Mouse (Mus musculus): ENCODE results near the gene Kcnc2. TPM values are rescaled to one million over a fixed set of nuclear protein-coding genes. Genes with fewer than 3 reads are reported as not detected.

The Kcnc2 gene
- polyA plus RNA-seq, 1 experiment: 0.48 TPM

DNA sequence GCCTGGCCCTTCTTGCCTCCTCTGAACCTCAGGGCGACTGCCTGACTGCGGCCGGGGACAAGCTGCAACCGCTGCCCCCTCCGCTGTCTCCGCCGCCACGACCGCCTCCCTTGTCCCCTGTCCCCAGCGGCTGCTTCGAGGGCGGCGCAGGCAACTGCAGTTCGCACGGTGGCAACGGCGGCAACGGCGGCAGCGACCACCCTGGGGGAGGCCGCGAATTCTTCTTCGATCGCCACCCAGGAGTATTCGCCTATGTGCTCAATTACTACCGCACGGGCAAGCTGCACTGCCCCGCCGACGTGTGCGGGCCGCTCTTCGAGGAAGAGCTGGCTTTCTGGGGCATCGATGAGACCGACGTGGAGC, 863 bp downstream of the Kcnc2 start:
- H3K27me3 ChIP-seq (ENCODE audit: control insufficient read depth, insufficient read depth, insufficient read length): no peaks in the 10 kb centered on the region
- H3ac ChIP-seq (ENCODE audit: control insufficient read depth, insufficient read length): no peak overlapping the region
- no peaks in the 10 kb centered on the region for H3K36me3 ChIP-seq (ENCODE audit: control insufficient read depth, insufficient read depth)
- TF ChIP-seq REST (IDR thresholded peaks at IDR 0.05; ENCODE audit: insufficient read depth, insufficient read length): no peak
- TF ChIP-seq USF1 (IDR thresholded peaks at IDR 0.05; ENCODE audit: low read depth): no peak
- no peak for TF ChIP-seq MYOD1 (IDR thresholded peaks at IDR 0.05; ENCODE audit: control insufficient read depth in 1 of 3, insufficient read length in 2 of 3, low read depth in 2 of 3)
- TF ChIP-seq E2F4 (IDR thresholded peaks at IDR 0.05; ENCODE audit: insufficient read depth): no peak
- no peak for TF ChIP-seq MYOG (IDR thresholded peaks at IDR 0.05; ENCODE audit: control insufficient read depth in 1 of 3, insufficient read depth in 1 of 3, insufficient read length in 2 of 3, low read depth in 2 of 3)
- no peak for TF ChIP-seq MAX (IDR thresholded peaks at IDR 0.05; ENCODE audit: low read depth)
- TF ChIP-seq TCF3 (IDR thresholded peaks at IDR 0.05; ENCODE audit: insufficient read length, low read depth): no peak
- no peak for TF ChIP-seq CEBPB (IDR thresholded peaks at IDR 0.05; ENCODE audit: insufficient read depth, poor library complexity, severe bottlenecking)
- no peak for TF ChIP-seq TCF12 (IDR thresholded peaks at IDR 0.05; ENCODE audit: insufficient read depth, poor library complexity, severe bottlenecking)
- TF ChIP-seq SRF (IDR thresholded peaks at IDR 0.05; ENCODE audit: control insufficient read depth, insufficient read length, low read depth): no peak
- H3K4me2 ChIP-seq (ENCODE audit: low read depth): no peak overlapping the region
- no peaks in the 10 kb centered on the region for H3K79me2 ChIP-seq (ENCODE audit: control insufficient read depth, insufficient read depth)
- H3K4me3 ChIP-seq: no peak overlapping the region

- H3K27me3 ChIP-seq (ENCODE audit: control insufficient read depth, insufficient read depth, insufficient read length): no peaks in the 10 kb centered on the region
- H3K4me2 ChIP-seq (ENCODE audit: low read depth): no peak overlapping the region
- H3K79me2 ChIP-seq (ENCODE audit: control insufficient read depth, insufficient read depth): no peaks in the 10 kb centered on the region
- no peak overlapping the region for H3K4me3 ChIP-seq
- H3ac ChIP-seq (ENCODE audit: control insufficient read depth, insufficient read length): no peak overlapping the region
- no peaks in the 10 kb centered on the region for H3K36me3 ChIP-seq (ENCODE audit: control insufficient read depth, insufficient read depth)
- TF ChIP-seq USF1 (IDR thresholded peaks at IDR 0.05; ENCODE audit: low read depth): no peak
- no peak for TF ChIP-seq REST (IDR thresholded peaks at IDR 0.05; ENCODE audit: insufficient read depth, insufficient read length)
- no peak for TF ChIP-seq POLR2AphosphoS2 (IDR thresholded peaks at IDR 0.05; ENCODE audit: insufficient read length, low read depth)
- TF ChIP-seq CEBPB (IDR thresholded peaks at IDR 0.05; ENCODE audit: insufficient read depth, poor library complexity, severe bottlenecking): no peak
- TF ChIP-seq MAX (IDR thresholded peaks at IDR 0.05; ENCODE audit: low read depth): no peak
- no peak for TF ChIP-seq MYOG (IDR thresholded peaks at IDR 0.05; ENCODE audit: control insufficient read depth in 1 of 3, insufficient read depth in 1 of 3, insufficient read length in 2 of 3, low read depth in 2 of 3)
- TF ChIP-seq MYOD1 (IDR thresholded peaks at IDR 0.05; ENCODE audit: control insufficient read depth in 1 of 3, insufficient read length in 2 of 3, low read depth in 2 of 3): no peak
- no peak for TF ChIP-seq POLR2A (IDR thresholded peaks at IDR 0.05; ENCODE audit: insufficient read length, low read depth)
- TF ChIP-seq TCF3 (IDR thresholded peaks at IDR 0.05; ENCODE audit: insufficient read length, low read depth): no peak
- no peak for TF ChIP-seq SRF (IDR thresholded peaks at IDR 0.05; ENCODE audit: control insufficient read depth, insufficient read length, low read depth)
- TF ChIP-seq E2F4 (IDR thresholded peaks at IDR 0.05; ENCODE audit: insufficient read depth): no peak
- TF ChIP-seq TCF12 (IDR thresholded peaks at IDR 0.05; ENCODE audit: insufficient read depth, poor library complexity, severe bottlenecking): no peak
Measured at GRCm38 (mm10) chr10:112272171-112272570, 1.2 kb downstream of the Kcnc2 start.

- no peaks in the 10 kb centered on the region for H3K27me3 ChIP-seq (ENCODE audit: control insufficient read depth, insufficient read depth, insufficient read length)
- H3K4me3 ChIP-seq: no peak overlapping the region
- H3K79me2 ChIP-seq (ENCODE audit: control insufficient read depth, insufficient read depth): no peaks in the 10 kb centered on the region
- no peak overlapping the region for H3K4me2 ChIP-seq (ENCODE audit: low read depth)
- no peak overlapping the region for H3ac ChIP-seq (ENCODE audit: control insufficient read depth, insufficient read length)
- no peak for TF ChIP-seq SRF (IDR thresholded peaks at IDR 0.05; ENCODE audit: control insufficient read depth, insufficient read length, low read depth)
- no peak for TF ChIP-seq POLR2AphosphoS2 (IDR thresholded peaks at IDR 0.05; ENCODE audit: insufficient read length, low read depth)
- no peak for TF ChIP-seq POLR2A (IDR thresholded peaks at IDR 0.05; ENCODE audit: insufficient read length, low read depth)
- TF ChIP-seq CEBPB (IDR thresholded peaks at IDR 0.05; ENCODE audit: insufficient read depth, poor library complexity, severe bottlenecking): no peak
- TF ChIP-seq MYOD1 (IDR thresholded peaks at IDR 0.05; ENCODE audit: control insufficient read depth in 1 of 3, insufficient read length in 2 of 3, low read depth in 2 of 3): no peak
- no peak for TF ChIP-seq TCF12 (IDR thresholded peaks at IDR 0.05; ENCODE audit: insufficient read depth, poor library complexity, severe bottlenecking)
- no peak for TF ChIP-seq TCF3 (IDR thresholded peaks at IDR 0.05; ENCODE audit: insufficient read length, low read depth)
- TF ChIP-seq MAX (IDR thresholded peaks at IDR 0.05; ENCODE audit: low read depth): no peak
- no peak for TF ChIP-seq REST (IDR thresholded peaks at IDR 0.05; ENCODE audit: insufficient read depth, insufficient read length)
- TF ChIP-seq MYOG (IDR thresholded peaks at IDR 0.05; ENCODE audit: control insufficient read depth in 1 of 3, insufficient read depth in 1 of 3, insufficient read length in 2 of 3, low read depth in 2 of 3): no peak
- no peaks in the 10 kb centered on the region for H3K36me3 ChIP-seq (ENCODE audit: control insufficient read depth, insufficient read depth)
Measured at GRCm38 (mm10) chr10:112277996-112278395, 7.1 kb downstream of the Kcnc2 start.

DNA sequence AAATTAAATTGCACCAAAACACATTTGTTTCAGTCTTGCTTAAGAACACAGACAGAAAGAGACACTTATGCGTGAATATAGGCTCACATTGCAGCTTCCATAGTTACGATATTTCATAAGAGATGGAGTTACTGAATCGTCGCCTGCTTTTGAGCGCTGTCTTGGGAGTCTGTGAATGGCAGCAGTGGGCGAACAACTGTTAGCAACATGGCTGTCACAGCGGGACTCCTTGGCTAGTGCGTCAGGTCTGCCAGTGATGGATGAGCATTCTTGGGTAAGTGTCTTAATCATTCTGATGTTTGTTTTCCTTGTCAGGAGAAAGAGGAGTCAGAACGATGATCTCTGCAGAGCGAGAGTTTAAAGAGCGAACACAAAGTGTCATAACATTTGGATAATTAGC, 44.2 kb downstream of the Kcnc2 start:
- H3ac ChIP-seq (ENCODE audit: control insufficient read depth, insufficient read length): no peak overlapping the region
- H3K79me2 ChIP-seq (ENCODE audit: control insufficient read depth, insufficient read depth): no peaks in the 10 kb centered on the region
- no peaks in the 10 kb centered on the region for H3K36me3 ChIP-seq (ENCODE audit: control insufficient read depth, insufficient read depth)
- H3K4me2 ChIP-seq (ENCODE audit: low read depth): no peak overlapping the region
- no peaks in the 10 kb centered on the region for H3K27me3 ChIP-seq (ENCODE audit: control insufficient read depth, insufficient read depth, insufficient read length)
- TF ChIP-seq TCF3 (IDR thresholded peaks at IDR 0.05; ENCODE audit: insufficient read length, low read depth) (no peak), REST (IDR thresholded peaks at IDR 0.05; ENCODE audit: insufficient read depth, insufficient read length) (no peak), POLR2AphosphoS2 (IDR thresholded peaks at IDR 0.05; ENCODE audit: insufficient read length, low read depth) (no peak), MYOD1 (IDR thresholded peaks at IDR 0.05; ENCODE audit: control insufficient read depth in 1 of 3, insufficient read length in 2 of 3, low read depth in 2 of 3) (no peak), MYOG (IDR thresholded peaks at IDR 0.05; ENCODE audit: control insufficient read depth in 1 of 3, insufficient read depth in 1 of 3, insufficient read length in 2 of 3, low read depth in 2 of 3) (no peak), MAX (IDR thresholded peaks at IDR 0.05; ENCODE audit: low read depth) (no peak)
- no peak overlapping the region for H3K4me3 ChIP-seq

DNA sequence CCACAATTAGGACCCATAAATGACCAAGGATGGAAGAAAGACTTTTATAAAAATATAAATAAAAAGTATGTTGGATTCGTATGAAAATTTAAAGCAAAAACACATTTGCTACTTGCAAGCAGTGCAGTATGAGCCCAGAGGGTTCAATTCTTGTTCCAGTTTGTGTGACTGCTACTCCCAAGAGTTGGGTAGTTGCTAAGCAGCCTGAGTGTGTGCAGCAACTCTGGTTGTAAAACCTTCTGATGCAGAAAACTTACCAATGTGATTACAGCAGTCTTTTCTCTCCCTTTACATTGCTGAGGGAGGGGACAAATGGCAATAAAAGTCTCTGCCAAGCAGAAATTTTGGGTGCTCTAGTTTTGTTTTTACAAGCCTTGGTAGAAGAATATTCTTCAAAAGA, 46.9 kb downstream of the Kcnc2 start:
- H3K4me2 ChIP-seq (ENCODE audit: low read depth): no peak overlapping the region
- no peaks in the 10 kb centered on the region for H3K79me2 ChIP-seq (ENCODE audit: control insufficient read depth, insufficient read depth)
- no peaks in the 10 kb centered on the region for H3K36me3 ChIP-seq (ENCODE audit: control insufficient read depth, insufficient read depth)
- no peaks in the 10 kb centered on the region for H3K27me3 ChIP-seq (ENCODE audit: control insufficient read depth, insufficient read depth, insufficient read length)
- TF ChIP-seq E2F4 (IDR thresholded peaks at IDR 0.05; ENCODE audit: insufficient read depth): no peak
- no peak for TF ChIP-seq POLR2A (IDR thresholded peaks at IDR 0.05; ENCODE audit: insufficient read length, low read depth)
- TF ChIP-seq MYOG (IDR thresholded peaks at IDR 0.05; ENCODE audit: control insufficient read depth in 1 of 3, insufficient read depth in 1 of 3, insufficient read length in 2 of 3, low read depth in 2 of 3): no peak
- TF ChIP-seq CEBPB (IDR thresholded peaks at IDR 0.05; ENCODE audit: insufficient read depth, poor library complexity, severe bottlenecking): no peak
- TF ChIP-seq TCF12 (IDR thresholded peaks at IDR 0.05; ENCODE audit: insufficient read depth, poor library complexity, severe bottlenecking): no peak
- no peak for TF ChIP-seq REST (IDR thresholded peaks at IDR 0.05; ENCODE audit: insufficient read depth, insufficient read length)
- H3K4me3 ChIP-seq: no peak overlapping the region
- no peak overlapping the region for H3ac ChIP-seq (ENCODE audit: control insufficient read depth, insufficient read length)
